Mouse (Mus musculus): Measurements from ENCODE around the gene Ggct. TPM values are rescaled to one million over a fixed set of nuclear protein-coding genes. Genes with fewer than 3 reads are reported as not detected.

Ggct gene
- polyA plus RNA-seq, 1 experiment from 2014 or later = 6.9 TPM

Other genes with a start within 250 kb of the Ggct start
- gene Znrf2, start 176.0 kb downstream of the Ggct start, polyA plus RNA-seq (2016; fragmentation: Nextera tagmentation; extraction: Ambion mirVana) = 2.9 and 3.2 TPM in 2 replicates
- 1.9 and 2.2 TPM in 2 replicates for gene Nod1, start 20.3 kb downstream of the Ggct start, polyA plus RNA-seq (2016; fragmentation: Nextera tagmentation; extraction: Ambion mirVana)
- 171 and 176 TPM in 2 replicates for gene Gars, start 45.1 kb upstream of the Ggct start, polyA plus RNA-seq (2016; fragmentation: Nextera tagmentation; extraction: Ambion mirVana)
- 0.78 and 1.0 TPM in 2 replicates for gene Crhr2, start 140.1 kb upstream of the Ggct start, polyA plus RNA-seq (2016; fragmentation: Nextera tagmentation; extraction: Ambion mirVana)
- gene Inmt, start 182.1 kb upstream of the Ggct start, polyA plus RNA-seq (2016; fragmentation: Nextera tagmentation; extraction: Ambion mirVana) = 0.41 and 0.63 TPM in 2 replicates
- 1.7 and 2.1 TPM in 2 replicates for gene Mindy4, start 210.4 kb upstream of the Ggct start, polyA plus RNA-seq (2016; fragmentation: Nextera tagmentation; extraction: Ambion mirVana)